Mouse (Mus musculus) forebrain, embryonic 12.5 days (tissue): Measurements from ENCODE around the gene Prdm5. TPM values are rescaled to one million over a fixed set of nuclear protein-coding genes. Genes with fewer than 3 reads are reported as not detected.

Experiments used
- ATAC-seq: fragments of 200-750 bp; cut with Nextera tagmentation; 2 replicates; pipeline ENCODE4 v1.8.0; 2017; ENCODE audit warnings: moderate TSS enrichment; ENCODE audit not compliant: low FRiP score
- H3K27ac ChIP-seq: fragments of 300-500 bp; sonication (generic); 2 replicates; pipeline ENCODE4 v1.5.1; 2016; ENCODE audit warnings: mild to moderate bottlenecking
- H3K27me3 ChIP-seq: fragments of 300-500 bp; sonication (generic); 2 replicates; pipeline ENCODE4 v1.6.1; 2016; ENCODE audit warnings: mild to moderate bottlenecking
- H3K36me3 ChIP-seq: fragments of 300-500 bp; sonication (generic); replicated peaks from 2 replicates; pipeline ENCODE4 v1.6.1; 2016; ENCODE audit warnings: mild to moderate bottlenecking
- H3K4me1 ChIP-seq: fragments of 300-500 bp; sonication (generic); 2 replicates; pipeline ENCODE4 v1.6.1; 2016
- H3K4me2 ChIP-seq: fragments of 300-500 bp; sonication (generic); 2 replicates; pipeline ENCODE4 v1.6.1; 2016; ENCODE audit warnings: mild to moderate bottlenecking, moderate library complexity
- H3K4me3 ChIP-seq: fragments of 300-500 bp; sonication (generic); replicated peaks from 2 replicates; pipeline ENCODE4 v1.5.1; 2016; ENCODE audit warnings: mild to moderate bottlenecking
- H3K9ac ChIP-seq: fragments of 300-500 bp; sonication (generic); 2 replicates; pipeline ENCODE4 v1.6.1; 2016; ENCODE audit warnings: mild to moderate bottlenecking
- H3K9me3 ChIP-seq: fragments of 300-500 bp; sonication (generic); 2 replicates; pipeline ENCODE4 v1.6.1; 2016
- WGBS: fragments of 180-500 bp; shearing (Covaris S2); methylation state at CpG from one replicate; pipeline ENCODE4 v1.1.7; 2016; 5-methylcytosine and 5-hydroxymethylcytosine counted together
- polyA plus RNA-seq: library from polyadenylated mRNA; unstranded; fragments of >200 nt; fragmentation: Nextera tagmentation; extraction: Ambion mirVana; gene quantifications from 2 replicates; pipeline ENCODE4 v1.2.1, GENCODE M21; 2016

Gene Prdm5
- polyA plus RNA-seq, 1 experiment from 2014 or later = 13.2 TPM

- Histone ChIP-seq H3K4me3 (no peak overlapping the region), H3K9ac (no peak overlapping the region), H3K9me3 (no peaks in the 10 kb centered on the region), H3K36me3 (0 out of 2 replicates have a peak, but pooled peaks cover under 1% of the 10 kb centered on the region), H3K4me1 (no peaks in the 10 kb centered on the region), H3K27me3 (no peaks in the 10 kb centered on the region), H3K4me2 (no peak overlapping the region), H3K27ac (no peak overlapping the region)
- WGBS = 85% methylated on average over 4 of the region's 4 CpGs
- ATAC-seq = no peak
These were observed 113.4 kb downstream of the Prdm5 start for GRCm38 (mm10) chr6:65892045-65892660.

GRCm38 (mm10) chr6:65906657-65907182, 127.9 kb downstream of the Prdm5 start:
- Histone ChIP-seq H3K36me3 (no peaks in the 10 kb centered on the region), H3K27me3 (no peaks in the 10 kb centered on the region), H3K9ac (no peak overlapping the region), H3K4me1 (no peaks in the 10 kb centered on the region), H3K4me2 (no peak overlapping the region), H3K9me3 (no peaks in the 10 kb centered on the region), H3K27ac (no peak overlapping the region), H3K4me3 (no peak overlapping the region)
- 82% methylated on average over 2 of the region's 2 CpGs for WGBS
- no peak for ATAC-seq

- H3K27ac ChIP-seq = no peak overlapping the region
- 80% methylated on average over 5 of the region's 5 CpGs for WGBS
- no peaks in the 10 kb centered on the region for H3K27me3 ChIP-seq
- no peaks in the 10 kb centered on the region for H3K4me1 ChIP-seq
- H3K9ac ChIP-seq = no peak overlapping the region
- H3K4me2 ChIP-seq = no peak overlapping the region
- H3K9me3 ChIP-seq = no peaks in the 10 kb centered on the region
- ATAC-seq = no peak
- H3K36me3 ChIP-seq = no peaks in the 10 kb centered on the region
- no peak overlapping the region for H3K4me3 ChIP-seq
These were observed 136.6 kb downstream of the Prdm5 start for GRCm38 (mm10) chr6:65915421-65915820.

GRCm38 (mm10) chr6:65921703-65922102, 142.9 kb downstream of the Prdm5 start:
- WGBS = 81% methylated on average over 3 of the region's 3 CpGs
- Histone ChIP-seq H3K4me3 (no peak overlapping the region), H3K9ac (no peak overlapping the region), H3K27me3 (peaks cover 18% of the 10 kb centered on the region), H3K9me3 (no peaks in the 10 kb centered on the region), H3K27ac (no peak overlapping the region), H3K36me3 (no peaks in the 10 kb centered on the region), H3K4me2 (no peak overlapping the region), H3K4me1 (no peaks in the 10 kb centered on the region; the same call in 1 of the 2 replicates)
- no peak for ATAC-seq

GRCm38 (mm10) chr6:65923501-65924084, 144.8 kb downstream of the Prdm5 start:
- Histone ChIP-seq H3K4me1 (no peaks in the 10 kb centered on the region; the same call in 1 of the 2 replicates), H3K4me2 (no peak overlapping the region), H3K36me3 (no peaks in the 10 kb centered on the region), H3K27me3 (peaks cover 30% of the 10 kb centered on the region), H3K27ac (no peak overlapping the region), H3K9ac (no peak overlapping the region), H3K4me3 (no peak overlapping the region), H3K9me3 (no peaks in the 10 kb centered on the region)
- 57% methylated on average over 4 of the region's 4 CpGs for WGBS
- no peak for ATAC-seq

- no peaks in the 10 kb centered on the region for H3K36me3 ChIP-seq
- peak; percentile 72; the same call in 1 of the 2 replicates for ATAC-seq
- no peaks in the 10 kb centered on the region; the same call in 1 of the 2 replicates for H3K4me1 ChIP-seq
- no peak overlapping the region for H3K4me3 ChIP-seq
- H3K27ac ChIP-seq = no peak overlapping the region
- H3K9ac ChIP-seq = no peak overlapping the region
- 38% methylated on average over 3 of the region's 3 CpGs for WGBS
- peaks cover 36% of the 10 kb centered on the region for H3K27me3 ChIP-seq
- H3K4me2 ChIP-seq = no peak overlapping the region
- no peaks in the 10 kb centered on the region for H3K9me3 ChIP-seq
These were observed 147.0 kb downstream of the Prdm5 start for GRCm38 (mm10) chr6:65925737-65926333.

GRCm38 (mm10) chr6:65930523-65930922, 151.7 kb downstream of the Prdm5 start:
- ATAC-seq = no peak
- H3K9ac ChIP-seq = no peak overlapping the region
- H3K4me1 ChIP-seq = peaks cover 5% of the 10 kb centered on the region
- H3K4me2 ChIP-seq = no peak overlapping the region
- H3K4me3 ChIP-seq = no peak overlapping the region
- no peaks in the 10 kb centered on the region for H3K36me3 ChIP-seq
- H3K27me3 ChIP-seq = peaks cover 23% of the 10 kb centered on the region
- WGBS = 94% methylated on average over 1 of the region's 1 CpGs
- no peak overlapping the region for H3K27ac ChIP-seq
- H3K9me3 ChIP-seq = no peaks in the 10 kb centered on the region

- H3K4me2 ChIP-seq = no peak overlapping the region
- no peak overlapping the region for H3K27ac ChIP-seq
- H3K27me3 ChIP-seq = peaks cover 13% of the 10 kb centered on the region
- H3K9me3 ChIP-seq = no peaks in the 10 kb centered on the region
- peaks cover 5% of the 10 kb centered on the region for H3K4me1 ChIP-seq
- WGBS = 20% methylated on average over 1 of the region's 1 CpGs
- H3K36me3 ChIP-seq = no peaks in the 10 kb centered on the region
- H3K4me3 ChIP-seq = no peak overlapping the region
- no peak overlapping the region for H3K9ac ChIP-seq
- no peak for ATAC-seq
These were observed 154.0 kb downstream of the Prdm5 start for GRCm38 (mm10) chr6:65932776-65933175.

- 10% methylated on average over 4 of the region's 4 CpGs for WGBS
- H3K4me3 ChIP-seq = no peak overlapping the region
- no peaks in the 10 kb centered on the region for H3K36me3 ChIP-seq
- ATAC-seq = peak; percentile 60; the same call in 1 of the 2 replicates
- peaks cover 5% of the 10 kb centered on the region for H3K4me1 ChIP-seq
- H3K27ac ChIP-seq = no peak overlapping the region
- H3K27me3 ChIP-seq = peaks cover 11% of the 10 kb centered on the region
- no peak overlapping the region for H3K4me2 ChIP-seq
- no peaks in the 10 kb centered on the region for H3K9me3 ChIP-seq
- H3K9ac ChIP-seq = no peak overlapping the region
These were observed 154.4 kb downstream of the Prdm5 start for GRCm38 (mm10) chr6:65933177-65933576.

GRCm38 (mm10) chr6:65935566-65936281, 156.9 kb downstream of the Prdm5 start:
- 86% methylated on average over 7 of the region's 7 CpGs for WGBS
- no peak overlapping the region for H3K4me2 ChIP-seq

GRCm38 (mm10) chr6:65950492-65950891, 171.7 kb downstream of the Prdm5 start:
- no peaks in the 10 kb centered on the region for H3K27me3 ChIP-seq
- ATAC-seq = no peak
- H3K4me2 ChIP-seq = no peak overlapping the region
- H3K9me3 ChIP-seq = no peaks in the 10 kb centered on the region
- H3K36me3 ChIP-seq = no peaks in the 10 kb centered on the region
- 64% methylated on average over 6 of the region's 6 CpGs for WGBS
- H3K4me1 ChIP-seq = no peaks in the 10 kb centered on the region
- H3K9ac ChIP-seq = no peak overlapping the region
- H3K4me3 ChIP-seq = no peak overlapping the region
- H3K27ac ChIP-seq = no peak overlapping the region

More at GRCm38 (mm10) chr6:65935566-65936281, 156.9 kb downstream of the Prdm5 start:
- Histone ChIP-seq H3K27me3 (0 out of 2 replicates have a peak, but pooled peaks cover 2% of the 10 kb centered on the region), H3K9ac (no peak overlapping the region), H3K4me3 (no peak overlapping the region), H3K27ac (no peak overlapping the region), H3K9me3 (no peaks in the 10 kb centered on the region), H3K4me1 (peaks cover 5% of the 10 kb centered on the region), H3K36me3 (no peaks in the 10 kb centered on the region)
- no peak for ATAC-seq

GRCm38 (mm10) chr6:65952309-65952708, 173.5 kb downstream of the Prdm5 start, which contains the start of gene 4930544G11Rik:
Gene 4930544G11Rik (plus strand): TSS chr6:65952609.
- WGBS = 97% methylated on average over 10 of the region's 10 CpGs
- H3K9me3 ChIP-seq = no peaks in the 10 kb centered on the region
- H3K4me3 ChIP-seq = no peak within 1 kb of the TSS
- ATAC-seq = no peak
- no peak within 1 kb of the TSS for H3K27ac ChIP-seq
- no peaks in the 10 kb centered on the region for H3K27me3 ChIP-seq
- H3K9ac ChIP-seq = no peak within 1 kb of the TSS
- no peaks in the 10 kb centered on the region for H3K4me1 ChIP-seq
- no peak within 1 kb of the TSS for H3K4me2 ChIP-seq
- H3K36me3 ChIP-seq = no peaks in the 10 kb centered on the region
